Mouse (Mus musculus): ENCODE results near the gene Olfr1359.
"Not testable (repeated sequence)": the region's sequence is repeated elsewhere in the genome, so short reads cannot be mapped to it uniquely, and the experiment has no call there.

The Olfr1359 gene

GRCm38 (mm10) chr13:21750159-21751017 lies 52.5 kb downstream of the Olfr1359 start, which contains the start of gene Hist1h4k:
Hist1h4k (minus strand) TSS chr13:21750505.
- H3K27me3 ChIP-seq (ENCODE audit: control insufficient read depth, insufficient read depth, low read length, poor library complexity, severe bottlenecking); H3K36me3 ChIP-seq (ENCODE audit: control insufficient read depth, insufficient read depth, low read length, poor library complexity, severe bottlenecking): not testable (repeated sequence)
- peak; percentile 82 for DNase-seq (ENCODE audit: low read depth, low spot score)

GRCm38 (mm10) chr13:21751417-21751816 lies 53.5 kb downstream of the Olfr1359 start:
- no peaks in the 10 kb centered on the region for H3K36me3 ChIP-seq (ENCODE audit: control insufficient read depth, insufficient read depth, low read length, poor library complexity, severe bottlenecking)
- no peaks in the 10 kb centered on the region for H3K27me3 ChIP-seq (ENCODE audit: control insufficient read depth, insufficient read depth, low read length, poor library complexity, severe bottlenecking)
- no peak for DNase-seq (ENCODE audit: low read depth, low spot score)

GRCm38 (mm10) chr13:21751827-21752226 lies 53.9 kb downstream of the Olfr1359 start:
- Histone ChIP-seq H3K36me3 (ENCODE audit: control insufficient read depth, insufficient read depth, low read length, poor library complexity, severe bottlenecking) (no peaks in the 10 kb centered on the region), H3K27me3 (ENCODE audit: control insufficient read depth, insufficient read depth, low read length, poor library complexity, severe bottlenecking) (no peaks in the 10 kb centered on the region)
- no peak for DNase-seq (ENCODE audit: low read depth, low spot score)

- no peaks in the 10 kb centered on the region for H3K27me3 ChIP-seq (ENCODE audit: control insufficient read depth, insufficient read depth, low read length, poor library complexity, severe bottlenecking)
- H3K36me3 ChIP-seq (ENCODE audit: control insufficient read depth, insufficient read depth, low read length, poor library complexity, severe bottlenecking), result no peaks in the 10 kb centered on the region
- no peak for DNase-seq (ENCODE audit: low read depth, low spot score)
Measured at GRCm38 (mm10) chr13:21752356-21752755, 54.4 kb downstream of the Olfr1359 start.

GRCm38 (mm10) chr13:21753051-21753523 lies 55.2 kb downstream of the Olfr1359 start:
- DNase-seq (ENCODE audit: low read depth, low spot score), result no peak
- Histone ChIP-seq H3K27me3 (ENCODE audit: control insufficient read depth, insufficient read depth, low read length, poor library complexity, severe bottlenecking) (no peaks in the 10 kb centered on the region), H3K36me3 (ENCODE audit: control insufficient read depth, insufficient read depth, low read length, poor library complexity, severe bottlenecking) (no peaks in the 10 kb centered on the region)

- H3K36me3 ChIP-seq (ENCODE audit: control insufficient read depth, insufficient read depth, low read length, poor library complexity, severe bottlenecking); H3K27me3 ChIP-seq (ENCODE audit: control insufficient read depth, insufficient read depth, low read length, poor library complexity, severe bottlenecking): not testable (repeated sequence)
- DNase-seq (ENCODE audit: low read depth, low spot score), result peak; percentile 95
Measured at GRCm38 (mm10) chr13:21753524-21754285, 55.8 kb downstream of the Olfr1359 start, which contains the start of the genes Hist1h2ak and Hist1h2bn. Hist1h2ak (minus strand) TSS chr13:21753827. Hist1h2bn (plus strand) TSS chr13:21754123.

- H3K36me3 ChIP-seq (ENCODE audit: control insufficient read depth, insufficient read depth, low read length, poor library complexity, severe bottlenecking), result not testable (repeated sequence)
- peak; percentile 63 for DNase-seq (ENCODE audit: low read depth, low spot score)
Measured at GRCm38 (mm10) chr13:21754294-21755001, 56.5 kb downstream of the Olfr1359 start.

GRCm38 (mm10) chr13:21755707-21756106 lies 57.8 kb downstream of the Olfr1359 start:
- H3K27me3 ChIP-seq (ENCODE audit: control insufficient read depth, insufficient read depth, low read length, poor library complexity, severe bottlenecking), result no peaks in the 10 kb centered on the region
- no peak for DNase-seq (ENCODE audit: low read depth, low spot score)
- H3K36me3 ChIP-seq (ENCODE audit: control insufficient read depth, insufficient read depth, low read length, poor library complexity, severe bottlenecking), result no peaks in the 10 kb centered on the region

More at GRCm38 (mm10) chr13:21754294-21755001, 56.5 kb downstream of the Olfr1359 start:
- not testable (repeated sequence) for H3K27me3 ChIP-seq (ENCODE audit: control insufficient read depth, insufficient read depth, low read length, poor library complexity, severe bottlenecking)

All from splenic B cell, adult 2 months (primary cell).